Mouse (Mus musculus) c-Kit-negative CD71-positive TER-119-positive erythroid progenitor cells, embryonic 14.5 days (primary cell): ENCODE results near the gene Egln1.
A peak's percentile ranks its signal among the peaks of the same experiment; 100 is the strongest.

Source experiments
- DNase-seq: peaks from one replicate; pipeline ENCODE4 v3.0.0-alpha.2; 2013; ENCODE audit warnings: low read depth, low spot score

The Egln1 gene

GRCm38 (mm10) chr8:124949209-124950068 lies at the start of gene Egln1:
Egln1 (minus strand) TSS chr8:124949324.
- DNase-seq: peak; percentile 30

- no peak for DNase-seq
Measured at GRCm38 (mm10) chr8:124995776-124996175, 46.7 kb upstream of the Egln1 start.

- no peak for DNase-seq
Measured at GRCm38 (mm10) chr8:124991668-124991926, 42.5 kb upstream of the Egln1 start.

- no peak for DNase-seq
Measured at GRCm38 (mm10) chr8:124990923-124991667, 42.0 kb upstream of the Egln1 start.

GRCm38 (mm10) chr8:124980828-124981227 lies 31.7 kb upstream of the Egln1 start:
- DNase-seq: no peak

- no peak for DNase-seq
Measured at GRCm38 (mm10) chr8:124980036-124980435, 30.9 kb upstream of the Egln1 start.

- no peak for DNase-seq
Measured at GRCm38 (mm10) chr8:124978026-124978425, 28.9 kb upstream of the Egln1 start.

- no peak for DNase-seq
Measured at GRCm38 (mm10) chr8:124976211-124976610, 27.1 kb upstream of the Egln1 start.

GRCm38 (mm10) chr8:124974254-124974653 lies 25.1 kb upstream of the Egln1 start:
- DNase-seq: no peak

GRCm38 (mm10) chr8:124973221-124973620 lies 24.1 kb upstream of the Egln1 start:
- no peak for DNase-seq

- no peak for DNase-seq
Measured at GRCm38 (mm10) chr8:124970312-124970933, 21.3 kb upstream of the Egln1 start.

- DNase-seq: no peak
Measured at GRCm38 (mm10) chr8:124964966-124965365, 15.8 kb upstream of the Egln1 start.

- DNase-seq: no peak
Measured at GRCm38 (mm10) chr8:124963246-124963645, 14.1 kb upstream of the Egln1 start.

- no peak for DNase-seq
Measured at GRCm38 (mm10) chr8:124960226-124960880, 11.2 kb upstream of the Egln1 start.

- no peak for DNase-seq
Measured at GRCm38 (mm10) chr8:124959462-124960225, 10.5 kb upstream of the Egln1 start.

GRCm38 (mm10) chr8:124954572-124955082 lies 5.5 kb upstream of the Egln1 start:
- DNase-seq: no peak

GRCm38 (mm10) chr8:124953188-124953587 lies 4.1 kb upstream of the Egln1 start:
- no peak for DNase-seq

- DNase-seq: no peak
Measured at GRCm38 (mm10) chr8:124950865-124951264, 1.7 kb upstream of the Egln1 start.

GRCm38 (mm10) chr8:124950069-124950456 lies 939 bp upstream of the Egln1 start:
- no peak for DNase-seq

- DNase-seq: no peak
Measured at GRCm38 (mm10) chr8:124948733-124949111, 402 bp downstream of the Egln1 start.
